Mouse (Mus musculus): ENCODE measurements at regions not wholly inside any gene's neighbourhood (a gene's known extent, or its start where the extent isn't known, plus 50 kb on each side); places are given as distances from the start of the nearest gene placed in this dataset.

DNA sequence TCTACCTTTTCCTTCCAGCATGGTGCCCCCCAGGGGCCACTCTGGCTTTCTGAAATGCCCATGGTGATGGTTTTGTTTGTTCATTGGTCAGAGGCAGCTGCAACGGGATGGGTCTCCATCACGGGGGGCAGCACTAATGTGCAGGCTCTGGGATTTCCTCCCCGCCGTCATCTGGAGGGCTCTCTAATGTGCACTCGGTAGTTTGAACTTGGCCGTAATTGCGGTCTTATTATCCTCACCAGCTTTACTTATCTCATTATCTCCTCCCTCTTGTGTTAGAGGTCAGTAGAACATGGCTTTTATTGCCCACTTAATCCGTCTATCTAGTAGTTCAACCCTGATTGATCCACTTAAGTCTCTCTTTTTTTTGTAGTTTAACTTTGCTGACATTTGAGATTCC, 182.2 kb upstream of the Cdh13 start:
- Histone ChIP-seq H3K27ac (ENCODE audit: low read depth) (no peak overlapping the region), H3K36me3 (replicated peaks; ENCODE audit: insufficient read depth, low read length) (no peaks in the 10 kb centered on the region), H3K4me1 (ENCODE audit: insufficient read depth) (no peaks in the 10 kb centered on the region), H3K9me3 (ENCODE audit: low read length) (no peaks in the 10 kb centered on the region), H3K4me2 (ENCODE audit: low read depth, low read length) (no peak overlapping the region), H3K9ac (replicated peaks) (no peak overlapping the region), H3K27me3 (ENCODE audit: insufficient read depth, low read length) (no peaks in the 10 kb centered on the region), H3K4me3 (ENCODE audit: low read depth, low read length) (no peak overlapping the region)
- no peak for TF ChIP-seq CTCF (IDR thresholded peaks at IDR 0.05; ENCODE audit: low read depth)
- no peak for TF ChIP-seq EP300 (IDR thresholded peaks at IDR 0.05; ENCODE audit: low read depth)
- ATAC-seq (no peak), DNase-seq (no peak)
- 76% methylated on average over 8 of the region's 8 CpGs for WGBS (ENCODE audit: insufficient replicate concordance)

DNA sequence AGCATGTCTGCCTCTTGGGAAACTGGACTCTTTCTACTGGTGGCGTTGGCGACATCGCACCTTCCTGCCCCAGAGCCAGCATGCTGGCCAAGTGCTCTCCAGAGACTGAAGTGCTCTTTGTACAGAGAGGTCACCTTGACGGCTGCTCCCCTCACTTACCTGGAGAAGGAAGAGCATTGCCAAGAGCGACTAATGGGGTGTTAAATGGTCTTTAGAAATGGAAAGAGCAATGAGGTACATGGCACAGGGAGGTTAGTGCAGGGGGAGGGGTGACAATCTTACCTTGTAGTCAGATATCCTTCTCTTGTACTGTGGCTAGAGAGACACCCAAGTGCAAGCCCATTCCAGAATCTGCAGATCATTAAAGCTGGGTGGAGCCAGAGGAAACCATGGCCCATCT, 220.8 kb upstream of the Cdh13 start:
- H3K4me3 ChIP-seq (ENCODE audit: low read depth, low read length) = no peak overlapping the region
- no peaks in the 10 kb centered on the region for H3K4me1 ChIP-seq (ENCODE audit: insufficient read depth)
- TF ChIP-seq CTCF (IDR thresholded peaks at IDR 0.05; ENCODE audit: low read depth) = no peak
- TF ChIP-seq EP300 (IDR thresholded peaks at IDR 0.05; ENCODE audit: low read depth) = no peak
- no peaks in the 10 kb centered on the region for H3K9me3 ChIP-seq (ENCODE audit: low read length)
- no peak overlapping the region for H3K27ac ChIP-seq (ENCODE audit: low read depth)
- H3K27me3 ChIP-seq (ENCODE audit: insufficient read depth, low read length) = no peaks in the 10 kb centered on the region
- DNase-seq (no peak), ATAC-seq (no peak)
- no peak overlapping the region for H3K9ac ChIP-seq (replicated peaks)
- no peaks in the 10 kb centered on the region for H3K36me3 ChIP-seq (replicated peaks; ENCODE audit: insufficient read depth, low read length)
- 67% methylated on average over 5 of the region's 5 CpGs for WGBS (ENCODE audit: insufficient replicate concordance)
- no peak overlapping the region for H3K4me2 ChIP-seq (ENCODE audit: low read depth, low read length)

DNA sequence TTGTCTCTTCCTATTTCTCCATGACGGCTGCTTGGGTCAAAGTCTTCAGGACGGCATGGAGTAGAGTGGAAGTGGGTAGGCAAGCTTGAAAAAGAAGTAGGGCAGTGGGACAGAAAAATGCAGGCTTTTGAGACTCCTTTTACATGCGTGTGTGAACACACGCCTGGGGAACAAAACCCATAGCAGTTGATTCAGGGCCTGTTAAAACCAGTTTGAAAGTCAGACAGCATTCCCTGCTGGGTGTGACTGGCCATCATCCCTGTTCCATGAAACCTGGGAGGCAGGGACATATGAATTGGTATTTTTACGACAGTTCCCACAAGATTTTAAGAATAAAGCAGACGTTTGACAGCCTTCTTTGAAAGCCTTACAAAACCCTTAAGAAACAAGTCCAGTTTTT, 226.8 kb upstream of the Cdh13 start:
- DNase-seq = no peak
- WGBS (ENCODE audit: insufficient replicate concordance) = 78% methylated on average over 6 of the region's 6 CpGs
- ATAC-seq = no peak
- no peak overlapping the region for H3K9ac ChIP-seq (replicated peaks)
- no peaks in the 10 kb centered on the region for H3K36me3 ChIP-seq (replicated peaks; ENCODE audit: insufficient read depth, low read length)
- H3K4me1 ChIP-seq (ENCODE audit: insufficient read depth) = no peaks in the 10 kb centered on the region
- no peak overlapping the region for H3K4me3 ChIP-seq (ENCODE audit: low read depth, low read length)
- no peaks in the 10 kb centered on the region for H3K9me3 ChIP-seq (ENCODE audit: low read length)
- no peak for TF ChIP-seq EP300 (IDR thresholded peaks at IDR 0.05; ENCODE audit: low read depth)
- no peak for TF ChIP-seq CTCF (IDR thresholded peaks at IDR 0.05; ENCODE audit: low read depth)
- no peaks in the 10 kb centered on the region for H3K27me3 ChIP-seq (ENCODE audit: insufficient read depth, low read length)
- no peak overlapping the region for H3K27ac ChIP-seq (ENCODE audit: low read depth)
- H3K4me2 ChIP-seq (ENCODE audit: low read depth, low read length) = no peak overlapping the region

DNA sequence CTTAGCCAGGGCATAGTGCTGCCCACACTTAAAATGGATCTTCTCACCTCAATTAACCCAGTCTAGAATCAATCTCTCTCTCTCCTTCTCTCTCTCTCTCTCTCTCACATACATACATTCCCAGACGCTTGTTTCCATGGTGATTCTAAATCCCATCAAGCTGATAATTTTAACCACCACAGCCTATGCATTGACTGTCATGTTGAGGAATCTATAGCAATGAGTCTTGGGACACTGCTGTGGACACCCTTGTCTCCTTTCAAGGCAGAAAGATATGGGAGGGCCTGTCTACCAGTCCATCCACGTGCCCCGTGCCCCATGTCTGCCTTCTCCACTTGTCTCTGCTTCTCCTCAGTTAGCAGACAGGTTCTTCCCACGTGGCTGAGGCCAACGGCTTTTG, 228.0 kb upstream of the Cdh13 start:
- ATAC-seq = no peak

DNA sequence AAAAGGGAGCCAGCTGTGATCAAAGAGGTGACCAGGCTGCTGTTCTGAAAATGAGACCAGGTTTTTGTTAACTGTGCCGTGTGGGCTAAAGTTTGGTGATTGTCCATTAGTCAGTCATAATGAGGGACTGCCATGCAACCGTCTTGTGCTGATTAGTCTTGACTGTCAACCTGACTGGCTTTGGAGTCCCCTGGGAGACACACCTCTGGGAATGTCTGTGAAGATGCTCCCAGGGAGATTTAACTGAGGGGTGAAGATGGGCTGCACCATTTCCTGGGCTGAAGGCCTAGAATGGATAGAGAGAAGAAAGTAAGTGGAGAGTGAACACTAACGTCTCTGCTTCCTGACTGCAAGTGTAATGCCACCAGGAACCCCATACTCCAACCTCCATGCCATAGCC, 233.1 kb upstream of the Cdh13 start:
- TF ChIP-seq CTCF (IDR thresholded peaks at IDR 0.05; ENCODE audit: low read depth) (no peak), EP300 (IDR thresholded peaks at IDR 0.05; ENCODE audit: low read depth) (no peak)
- no peak overlapping the region for H3K27ac ChIP-seq (ENCODE audit: low read depth)

More for the DNA sequence above, 228.0 kb upstream of the Cdh13 start:
- no peak for TF ChIP-seq CTCF (IDR thresholded peaks at IDR 0.05; ENCODE audit: low read depth)
- TF ChIP-seq EP300 (IDR thresholded peaks at IDR 0.05; ENCODE audit: low read depth) = no peak
- no peak overlapping the region for H3K4me2 ChIP-seq (ENCODE audit: low read depth, low read length)
- no peaks in the 10 kb centered on the region; the same call in 1 of the 2 replicates for H3K9me3 ChIP-seq (ENCODE audit: low read length)
- no peak overlapping the region for H3K4me3 ChIP-seq (ENCODE audit: low read depth, low read length)
- no peak overlapping the region for H3K27ac ChIP-seq (ENCODE audit: low read depth)
- DNase-seq = no peak
- H3K27me3 ChIP-seq (ENCODE audit: insufficient read depth, low read length) = no peaks in the 10 kb centered on the region
- H3K4me1 ChIP-seq (ENCODE audit: insufficient read depth) = no peaks in the 10 kb centered on the region
- WGBS (ENCODE audit: insufficient replicate concordance) = 69% methylated on average over 5 of the region's 5 CpGs
- no peaks in the 10 kb centered on the region for H3K36me3 ChIP-seq (replicated peaks; ENCODE audit: insufficient read depth, low read length)
- H3K9ac ChIP-seq (replicated peaks) = no peak overlapping the region

DNA sequence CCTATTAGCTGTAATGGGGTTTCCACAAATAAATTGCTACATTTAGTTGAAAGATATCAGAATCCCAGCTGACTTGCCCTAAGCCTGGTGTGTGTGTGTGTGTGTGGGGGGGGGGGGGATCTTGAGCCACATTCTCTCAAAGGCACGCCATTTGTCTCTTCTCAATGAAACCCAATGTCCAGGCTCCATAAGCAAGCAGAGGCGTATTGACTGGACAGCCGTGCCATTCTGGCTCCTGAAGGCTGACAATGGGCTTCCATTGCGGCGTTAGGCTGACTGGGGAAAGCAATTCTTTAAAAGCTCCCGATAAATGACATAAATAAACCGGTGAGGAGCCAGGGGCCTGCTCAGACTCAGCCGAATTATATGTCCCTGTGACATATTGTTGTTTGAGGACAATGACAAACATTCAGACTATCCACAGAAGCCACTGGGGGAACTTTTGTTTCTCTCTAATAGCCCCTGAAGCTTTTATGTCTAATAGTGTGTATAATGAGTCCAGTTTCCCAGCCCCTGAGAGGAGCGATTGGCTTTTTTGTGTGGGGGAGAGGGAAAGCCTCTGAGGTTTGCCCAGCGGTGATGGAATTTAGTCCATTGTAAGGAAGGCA, 240.6 kb upstream of the Mphosph6 start:
- Histone ChIP-seq H3K9me3 (ENCODE audit: low read length) (no peaks in the 10 kb centered on the region), H3K27me3 (ENCODE audit: insufficient read depth, low read length) (no peaks in the 10 kb centered on the region), H3K4me2 (ENCODE audit: low read depth, low read length) (no peak overlapping the region), H3K27ac (ENCODE audit: low read depth) (no peak overlapping the region), H3K4me1 (ENCODE audit: insufficient read depth) (no peaks in the 10 kb centered on the region), H3K4me3 (ENCODE audit: low read depth, low read length) (no peak overlapping the region), H3K9ac (replicated peaks) (no peak overlapping the region), H3K36me3 (replicated peaks; ENCODE audit: insufficient read depth, low read length) (no peaks in the 10 kb centered on the region)
- ATAC-seq (no peak), DNase-seq (no peak)
- TF ChIP-seq CTCF (IDR thresholded peaks at IDR 0.05; ENCODE audit: low read depth) = no peak
- TF ChIP-seq EP300 (IDR thresholded peaks at IDR 0.05; ENCODE audit: low read depth) = no peak
- WGBS (ENCODE audit: insufficient replicate concordance) = 79% methylated on average over 10 of the region's 10 CpGs

More for the DNA sequence above, 233.1 kb upstream of the Cdh13 start:
- no peaks in the 10 kb centered on the region; the same call in 1 of the 2 replicates for H3K9me3 ChIP-seq (ENCODE audit: low read length)
- 86% methylated on average over 3 of the region's 3 CpGs for whole genome bisulfite sequencing (ENCODE audit: insufficient replicate concordance)
- no peak for DNase-seq
- no peaks in the 10 kb centered on the region for H3K27me3 ChIP-seq (ENCODE audit: insufficient read depth, low read length)
- no peak overlapping the region for H3K9ac ChIP-seq (replicated peaks)
- no peaks in the 10 kb centered on the region for H3K4me1 ChIP-seq (ENCODE audit: insufficient read depth)
- no peak for ATAC-seq
- no peak overlapping the region for H3K4me2 ChIP-seq (ENCODE audit: low read depth, low read length)
- no peak overlapping the region for H3K4me3 ChIP-seq (ENCODE audit: low read depth, low read length)
- H3K36me3 ChIP-seq (replicated peaks; ENCODE audit: insufficient read depth, low read length) = no peaks in the 10 kb centered on the region

DNA sequence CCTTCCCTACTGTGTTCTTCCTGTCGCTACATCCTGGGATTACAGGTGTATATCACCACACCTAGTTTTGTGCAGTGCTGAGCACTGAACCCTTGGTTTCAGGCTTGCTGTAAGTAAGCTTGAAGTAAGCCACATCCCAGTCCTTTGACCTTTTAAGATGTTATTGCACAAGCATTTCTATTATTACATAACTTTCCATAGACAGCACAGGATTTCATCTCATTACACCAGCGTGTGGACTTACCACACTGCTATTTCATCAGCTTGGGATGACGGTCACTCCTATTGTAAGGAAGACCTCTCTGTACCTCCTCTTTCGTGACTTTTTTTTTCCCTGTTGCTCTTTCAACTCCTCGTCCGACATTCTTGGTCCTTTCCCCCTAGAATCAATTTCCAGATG, 239.5 kb upstream of the Mphosph6 start:
- no peak for DNase-seq
- 66% methylated on average over 6 of the region's 6 CpGs for WGBS (ENCODE audit: insufficient replicate concordance)
- no peaks in the 10 kb centered on the region for H3K4me1 ChIP-seq (ENCODE audit: insufficient read depth)
- H3K4me3 ChIP-seq (ENCODE audit: low read depth, low read length) = no peak overlapping the region
- H3K36me3 ChIP-seq (replicated peaks; ENCODE audit: insufficient read depth, low read length) = no peaks in the 10 kb centered on the region
- H3K4me2 ChIP-seq (ENCODE audit: low read depth, low read length) = no peak overlapping the region
- TF ChIP-seq EP300 (IDR thresholded peaks at IDR 0.05; ENCODE audit: low read depth) (no peak), CTCF (IDR thresholded peaks at IDR 0.05; ENCODE audit: low read depth) (no peak)
- ATAC-seq = no peak
- no peak overlapping the region for H3K27ac ChIP-seq (ENCODE audit: low read depth)
- H3K9me3 ChIP-seq (ENCODE audit: low read length) = no peaks in the 10 kb centered on the region
- H3K9ac ChIP-seq (replicated peaks) = no peak overlapping the region
- H3K27me3 ChIP-seq (ENCODE audit: insufficient read depth, low read length) = no peaks in the 10 kb centered on the region
